Mouse (Mus musculus) embryonic facial prominence, embryonic 14.5 days (tissue): Measurements from ENCODE around the gene Cacnb3. TPM values are rescaled to one million over a fixed set of nuclear protein-coding genes. Genes with fewer than 3 reads are reported as not detected.

Experiments used
- polyA plus RNA-seq: library from polyadenylated mRNA; unstranded; fragments of >200 nt; fragmentation: Nextera tagmentation; extraction: Ambion mirVana; gene quantifications from 2 replicates; pipeline ENCODE4 v1.2.1, GENCODE M21; 2014

Gene Cacnb3
- polyA plus RNA-seq, 1 experiment from 2014 or later, result 29.0 TPM

Other genes with a start within 250 kb of the Cacnb3 start
- not detected in 2 replicates for gene Olfr283, start 249.9 kb upstream of the Cacnb3 start, polyA plus RNA-seq
- gene Olfr282, start 199.6 kb upstream of the Cacnb3 start, polyA plus RNA-seq, result 0.17 TPM in 1 of 2 replicates, not detected in the other
- 0.22 and 0.50 TPM in 2 replicates for gene Olfr281, start 178.3 kb upstream of the Cacnb3 start, polyA plus RNA-seq
- not detected in 2 replicates for gene OR5BS1P, start 160.9 kb upstream of the Cacnb3 start, polyA plus RNA-seq
- not detected in 2 replicates for gene Lalba, start 148.1 kb upstream of the Cacnb3 start, polyA plus RNA-seq
- not detected in 2 replicates for gene Olfr279, start 138.4 kb upstream of the Cacnb3 start, polyA plus RNA-seq
- gene Kansl2, start 96.6 kb upstream of the Cacnb3 start, polyA plus RNA-seq, result 94.3 and 97.7 TPM in 2 replicates
- gene Ccnt1, start 59.9 kb upstream of the Cacnb3 start, polyA plus RNA-seq, result 47.9 and 51.3 TPM in 2 replicates
- gene 4930415O20Rik, start 59.8 kb upstream of the Cacnb3 start, polyA plus RNA-seq, result not detected in 2 replicates
- gene Adcy6, start 20.8 kb upstream of the Cacnb3 start, polyA plus RNA-seq, result 14.9 and 18.8 TPM in 2 replicates
- 21.5 and 23.4 TPM in 2 replicates for gene Ddx23, start 32.1 kb downstream of the Cacnb3 start, polyA plus RNA-seq
- 0.42 TPM in 2 replicates for gene Rnd1, start 46.6 kb downstream of the Cacnb3 start, polyA plus RNA-seq
- 1.7 and 3.9 TPM in 2 replicates for gene Ccdc65, start 77.4 kb downstream of the Cacnb3 start, polyA plus RNA-seq
- gene Fkbp11, start 97.4 kb downstream of the Cacnb3 start, polyA plus RNA-seq, result 88.8 and 108 TPM in 2 replicates
- gene Arf3, start 132.4 kb downstream of the Cacnb3 start, polyA plus RNA-seq, result 33.9 and 34.8 TPM in 2 replicates
- 4.1 and 4.3 TPM in 2 replicates for gene Wnt10b, start 147.3 kb downstream of the Cacnb3 start, polyA plus RNA-seq
- gene Wnt1, start 159.0 kb downstream of the Cacnb3 start, polyA plus RNA-seq, result 0.10 TPM in 1 of 2 replicates, not detected in the other
- 0.07 TPM in 1 of 2 replicates, not detected in the other for gene Ddn, start 178.7 kb downstream of the Cacnb3 start, polyA plus RNA-seq
- 71.7 and 80.6 TPM in 2 replicates for gene Prkag1, start 200.7 kb downstream of the Cacnb3 start, polyA plus RNA-seq
- 13.8 and 15.5 TPM in 2 replicates for gene Kmt2d, start 240.4 kb downstream of the Cacnb3 start, polyA plus RNA-seq